In the genomic region with DNA sequence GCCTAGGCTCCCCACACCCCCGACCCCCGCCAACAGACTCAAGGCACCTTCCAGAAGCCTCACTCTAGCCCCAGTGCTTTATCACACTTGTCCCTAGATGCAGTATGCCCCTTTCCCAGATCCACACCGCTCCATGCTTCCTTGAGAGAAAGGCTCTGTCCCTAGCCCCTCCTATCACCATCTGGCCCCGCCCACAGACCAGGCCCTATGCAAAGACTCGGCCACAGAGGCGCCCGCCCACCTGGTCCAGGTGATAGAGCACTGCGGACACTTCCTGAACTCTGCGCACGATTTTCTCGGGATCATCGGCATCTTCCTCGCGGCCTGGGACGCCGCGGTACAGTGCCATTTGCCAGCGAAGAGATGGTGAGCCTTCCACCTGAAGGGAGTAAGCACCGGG, we compare ENCODE assay signal across 10 mouse cellular contexts.
DNase-seq lines count a peak whose midpoint lies in the region; ATAC-seq and TF ChIP-seq lines count a peak whose summit lies in the region.
"Had no signal": no experiment of that assay in that cellular context is flagged by ENCODE, and none has a peak within 500 bp of the region (broad histone marks: within the 10 kb centered on the region; RNA-seq: fewer than 3 reads in every experiment).

No protein-coding gene starts in this region.

- no peaks in the 10 kb centered on the region for H3K9me3 ChIP-seq in hindbrain, embryonic 13.5 days
- H3K9me3 ChIP-seq in hindbrain, embryonic 11.5 days (ENCODE audit: control insufficient read depth, low read length): no peaks in the 10 kb centered on the region
- H3K9me3 ChIP-seq in ES-Bruce4 (replicated peaks; ENCODE audit: control insufficient read depth, insufficient read depth, low read length, poor library complexity, severe bottlenecking): no peaks in the 10 kb centered on the region
- H3K9me3 ChIP-seq in embryonic facial prominence, embryonic 13.5 days: no peaks in the 10 kb centered on the region

- DNase-seq in hindbrain, embryonic 11.5 days (ENCODE audit: low spot score): no peak
- peak; percentile 34 for DNase-seq in lung, postnatal 10 days
- DNase-seq in gastrocnemius, postnatal 14 days: no peak
- DNase-seq in gastrocnemius, postnatal 10 days: no peak
- no peak for DNase-seq in spleen, postnatal 36 days (ENCODE audit: low spot score in 2 of 2)
- DNase-seq: gastrocnemius, postnatal 36 days had no signal

- peak overlapping the region; percentile 19; the same call in 1 of the 2 replicates for H3K9ac ChIP-seq in hindbrain, embryonic 13.5 days
- no peak overlapping the region for H3K9ac ChIP-seq in hindbrain, embryonic 11.5 days (ENCODE audit: low read depth, low read length)
- peak overlapping the region; percentile 22 for H3K9ac ChIP-seq in ES-Bruce4 (ENCODE audit: low read depth, poor library complexity, severe bottlenecking)
- H3K9ac ChIP-seq in embryonic facial prominence, embryonic 13.5 days: peak overlapping the region; percentile 44; the same call in 1 of the 2 replicates

- H3K27ac ChIP-seq in hindbrain, embryonic 13.5 days: no peak overlapping the region
- no peak overlapping the region for H3K27ac ChIP-seq in hindbrain, embryonic 11.5 days (ENCODE audit: low read depth, low read length)
- H3K27ac ChIP-seq in ES-Bruce4 (ENCODE audit: insufficient read depth, low read length): no peak overlapping the region
- H3K27ac ChIP-seq in embryonic facial prominence, embryonic 13.5 days: no peak overlapping the region

- H3K4me3 ChIP-seq in hindbrain, embryonic 13.5 days: no peak overlapping the region
- H3K4me3 ChIP-seq in hindbrain, embryonic 11.5 days (ENCODE audit: low read depth, low read length): no peak overlapping the region
- peak overlapping the region; percentile 48 for H3K4me3 ChIP-seq in ES-Bruce4 (ENCODE audit: low read depth, low read length)
- peak overlapping the region; percentile 23 for H3K4me3 ChIP-seq in embryonic facial prominence, embryonic 13.5 days

- TF ChIP-seq EP300 in ES-Bruce4 (IDR thresholded peaks at IDR 0.05; ENCODE audit: insufficient read depth, low read depth, low read length): no peak

- peaks cover 7% of the 10 kb centered on the region; the same call in 1 of the 2 replicates for H3K4me1 ChIP-seq in hindbrain, embryonic 13.5 days (replicated peaks)
- no peaks in the 10 kb centered on the region for H3K4me1 ChIP-seq in hindbrain, embryonic 11.5 days (replicated peaks; ENCODE audit: control insufficient read depth, insufficient read depth, low read length)
- H3K4me1 ChIP-seq in ES-Bruce4 (ENCODE audit: control insufficient read depth, insufficient read depth, low read length): peaks cover 3% of the 10 kb centered on the region
- peaks cover 6% of the 10 kb centered on the region; the same call in 1 of the 2 replicates for H3K4me1 ChIP-seq in embryonic facial prominence, embryonic 13.5 days

- TF ChIP-seq POLR2A in ES-Bruce4 (IDR thresholded peaks at IDR 0.05; ENCODE audit: insufficient read depth, low read length): no peak

- no peak for ATAC-seq in hindbrain, embryonic 13.5 days (ENCODE audit: low FRiP score)
- no peak for ATAC-seq in hindbrain, embryonic 11.5 days (ENCODE audit: low FRiP score)
- ATAC-seq in embryonic facial prominence, embryonic 13.5 days (ENCODE audit: insufficient number of reproducible peaks, insufficient read depth, low FRiP score, low TSS enrichment, low read depth): no peak
- ATAC-seq: inflammation-experienced regulatory T-cells, adult 6 months had no signal

- H3K27me3 ChIP-seq in hindbrain, embryonic 13.5 days: peaks cover 67% of the 10 kb centered on the region
- peaks cover 22% of the 10 kb centered on the region for H3K27me3 ChIP-seq in hindbrain, embryonic 11.5 days (ENCODE audit: control insufficient read depth, insufficient read depth, low read length)
- no peaks in the 10 kb centered on the region for H3K27me3 ChIP-seq in ES-Bruce4 (ENCODE audit: control insufficient read depth, insufficient read depth, low read length, poor library complexity, severe bottlenecking)
- H3K27me3 ChIP-seq in embryonic facial prominence, embryonic 13.5 days: peaks cover 40% of the 10 kb centered on the region

- no peaks in the 10 kb centered on the region for H3K36me3 ChIP-seq in hindbrain, embryonic 13.5 days
- no peaks in the 10 kb centered on the region for H3K36me3 ChIP-seq in hindbrain, embryonic 11.5 days (ENCODE audit: control insufficient read depth, insufficient read depth, low read length)
- no peaks in the 10 kb centered on the region for H3K36me3 ChIP-seq in ES-Bruce4 (ENCODE audit: control insufficient read depth, insufficient read depth, low read length, poor library complexity, severe bottlenecking)
- no peaks in the 10 kb centered on the region for H3K36me3 ChIP-seq in embryonic facial prominence, embryonic 13.5 days

- intact Hi-C loops in gastrocnemius, postnatal 14 days (cut with DNase I; ENCODE audit: low total_unique reads): no loop called here

- peak overlapping the region; percentile 25; the same call in 1 of the 2 replicates for H3K4me2 ChIP-seq in hindbrain, embryonic 13.5 days
- no peak overlapping the region for H3K4me2 ChIP-seq in hindbrain, embryonic 11.5 days (replicated peaks; ENCODE audit: low read depth, low read length)
- H3K4me2 ChIP-seq in embryonic facial prominence, embryonic 13.5 days: peak overlapping the region; percentile 47

- 9% methylated on average over 19 of the region's 19 CpGs for WGBS in hindbrain, embryonic 13.5 days
- 6% methylated on average over 19 of the region's 19 CpGs for WGBS in hindbrain, embryonic 11.5 days
- WGBS in embryonic facial prominence, embryonic 13.5 days: 6% methylated on average over 19 of the region's 19 CpGs

- TF ChIP-seq CTCF in ES-Bruce4 (IDR thresholded peaks at IDR 0.05; ENCODE audit: low read depth, low read length): no peak

Comparison
In these comparisons a context has a peak if more than half of its experiments do, and no peak if none do; other contexts are left out.
1. H3K4me3 ChIP-seq: peak in ES-Bruce4 (single experiment) and embryonic facial prominence, embryonic 13.5 days (single experiment); none in hindbrain, embryonic 13.5 days (single experiment) and hindbrain, embryonic 11.5 days (single experiment).